Mouse (Mus musculus) thymus, adult 2 months (tissue): ENCODE measurements around the gene Ppt1.

Experiments used
- CTCF ChIP-seq: fragments of 200-500 bp; IDR thresholded peaks from 2 replicates; pipeline ENCODE4 v1.5.1; 2012; ENCODE audit warnings: mild to moderate bottlenecking, control low read depth, low read length, moderate library complexity, borderline replicate concordance; ENCODE audit not compliant: control insufficient read depth, poor library complexity, insufficient read depth; ENCODE audit errors: extremely low read depth
- POLR2A ChIP-seq: fragments of 200-500 bp; IDR thresholded peaks from 2 replicates; pipeline ENCODE4 v1.6.1; 2012; ENCODE audit warnings: mild to moderate bottlenecking, low read length, control low read depth, moderate library complexity; ENCODE audit not compliant: control insufficient read depth, poor library complexity, insufficient read depth; ENCODE audit errors: extremely low read depth

DNA sequence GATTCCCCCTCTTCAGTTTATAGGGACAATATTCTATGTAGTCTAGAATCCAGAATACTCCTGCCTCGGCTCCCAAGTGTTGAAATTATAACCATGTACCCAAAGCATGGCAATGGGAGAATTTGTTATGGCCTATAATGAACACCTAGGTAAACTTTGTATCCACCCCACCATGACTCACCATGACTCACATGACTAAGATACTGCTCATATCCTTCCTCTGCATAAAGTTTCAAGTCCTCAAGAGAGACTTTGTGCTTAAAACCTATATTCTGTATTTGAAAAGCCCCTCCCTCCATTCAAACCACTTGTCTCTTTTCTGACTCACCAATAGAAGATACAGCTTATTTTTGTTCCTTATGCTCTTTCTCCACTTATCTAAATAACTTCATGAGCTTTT is 32.0 kb downstream of the Ppt1 start:
- no peak for TF ChIP-seq POLR2A
- TF ChIP-seq CTCF: no peak
